Mouse (Mus musculus) G1E (cell line): ENCODE results near the gene Rcc1.

Source experiments
- CTCF ChIP-seq: IDR thresholded peaks from 2 replicates; pipeline ENCODE4 v1.5.1; 2012; ENCODE audit warnings: low read depth, low read length, inconsistent platforms, mixed read lengths
- GATA1 ChIP-seq: IDR thresholded peaks from 2 replicates; pipeline ENCODE4 v1.6.1; 2012; ENCODE audit warnings: borderline replicate concordance, low read length, inconsistent platforms, mixed read lengths
- POLR2AphosphoS5 ChIP-seq: IDR thresholded peaks from 2 replicates; pipeline ENCODE4 v1.6.1; 2012; ENCODE audit warnings: low read depth, low read length, inconsistent platforms; ENCODE audit not compliant: insufficient replicate concordance

GRCm38 (mm10) chr4:132301965-132302938 lies 51.2 kb downstream of the Rcc1 start:
- no peak for TF ChIP-seq CTCF
- no peak for TF ChIP-seq POLR2AphosphoS5
- no peak for TF ChIP-seq GATA1
